Mouse (Mus musculus) liver, embryonic 14.5 days (tissue): Measurements from ENCODE around the gene Pla2g6. TPM values are rescaled to one million over a fixed set of nuclear protein-coding genes. Genes with fewer than 3 reads are reported as not detected.
A peak's percentile ranks its signal among the peaks of the same experiment; 100 is the strongest.

Experiments used
- ATAC-seq: fragments of 200-750 bp; cut with Nextera tagmentation; 2 replicates; pipeline ENCODE4 v1.8.0; 2017; ENCODE audit warnings: moderate number of reproducible peaks, mild to moderate bottlenecking, moderate library complexity; ENCODE audit not compliant: insufficient read depth
- DNase-seq, 3 experiments: peaks; one replicate each; pipeline ENCODE4 v3.0.0-alpha.2; 2012 to 2013; ENCODE audit warnings: low read depth in 3 of 3, low spot score in 3 of 3
- H3K27ac ChIP-seq: fragments of 300-500 bp; sonication (generic); 2 replicates; pipeline ENCODE4 v1.5.1; 2014; ENCODE audit warnings: moderate library complexity, mild to moderate bottlenecking, control low read depth, inconsistent platforms
- H3K27me3 ChIP-seq: fragments of 300-500 bp; sonication (generic); 2 replicates; pipeline ENCODE4 v1.6.1; 2014; ENCODE audit warnings: mild to moderate bottlenecking, low read length, moderate library complexity; ENCODE audit not compliant: control insufficient read depth, insufficient read depth
- H3K36me3 ChIP-seq: fragments of 300-500 bp; sonication (generic); replicated peaks from 2 replicates; pipeline ENCODE4 v1.6.1; 2014; ENCODE audit warnings: low read depth; ENCODE audit not compliant: control insufficient read depth, insufficient read depth
- H3K4me1 ChIP-seq, 2 experiments: fragments of 200-500 bp in 1 of 2; fragments of 300-500 bp in 1 of 2; sonication (generic) in 1 of 2; replicated peaks; 2 replicates each; pipeline ENCODE4 v1.6.1; 2012 to 2014; ENCODE audit warnings: antibody characterized with exemption in 1 of 2, inconsistent platforms in 1 of 2, low read length in 1 of 2; ENCODE audit not compliant: control insufficient read depth in 2 of 2, insufficient read depth in 2 of 2
- H3K4me2 ChIP-seq: fragments of 300-500 bp; sonication (generic); 2 replicates; pipeline ENCODE4 v1.6.1; 2014; ENCODE audit warnings: low read depth, mild to moderate bottlenecking, control low read depth, moderate library complexity
- H3K4me3 ChIP-seq, 2 experiments: fragments of 200-500 bp in 1 of 2; fragments of 300-500 bp in 1 of 2; sonication (generic) in 1 of 2; 2 replicates each; pipeline ENCODE4 v1.5.1; 2012 to 2014; ENCODE audit warnings: low read depth in 2 of 2, low read length in 2 of 2, mild to moderate bottlenecking in 2 of 2, control low read depth in 1 of 2, inconsistent platforms in 1 of 2, moderate library complexity in 1 of 2; ENCODE audit not compliant: insufficient read depth in 1 of 2
- H3K9ac ChIP-seq: fragments of 300-500 bp; sonication (generic); replicated peaks from 2 replicates; pipeline ENCODE4 v1.6.1; 2014; ENCODE audit warnings: mild to moderate bottlenecking, control low read depth, moderate library complexity
- H3K9me3 ChIP-seq: fragments of 300-500 bp; sonication (generic); 2 replicates; pipeline ENCODE4 v1.6.1; 2016; ENCODE audit warnings: low read length, mixed read lengths; ENCODE audit not compliant: control insufficient read depth
- CTCF ChIP-seq: IDR thresholded peaks from 2 replicates; pipeline ENCODE4 v1.5.1; 2016; ENCODE audit warnings: antibody characterized with exemption, low read depth, control low read depth
- EP300 ChIP-seq: IDR thresholded peaks from 2 replicates; pipeline ENCODE4 v1.6.1; 2016; ENCODE audit warnings: antibody characterized with exemption, low read depth
- WGBS: fragments of 180-500 bp; shearing (Covaris S2); extraction: QIAGEN DNeasy Blood & Tissue Kit; methylation state at CpG from one replicate; pipeline ENCODE4 v1.1.7; 2014; ENCODE audit not compliant: insufficient replicate concordance; 5-methylcytosine and 5-hydroxymethylcytosine counted together
- polyA plus RNA-seq, 2 experiments: library from polyadenylated mRNA; depleted of rRNA in 1 of 2; stranded (reverse) in 1 of 2; unstranded in 1 of 2; fragments of >200 nt; fragmentation: Nextera tagmentation in 1 of 2; extraction: Ambion mirVana in 1 of 2; gene quantifications; 2 replicates each; pipeline versions ENCODE4 v1.2.1 to v1.2.3; 2012 to 2014

Pla2g6 gene
- polyA plus RNA-seq, 2 experiments, result 7.9 to 10.5 TPM

DNA sequence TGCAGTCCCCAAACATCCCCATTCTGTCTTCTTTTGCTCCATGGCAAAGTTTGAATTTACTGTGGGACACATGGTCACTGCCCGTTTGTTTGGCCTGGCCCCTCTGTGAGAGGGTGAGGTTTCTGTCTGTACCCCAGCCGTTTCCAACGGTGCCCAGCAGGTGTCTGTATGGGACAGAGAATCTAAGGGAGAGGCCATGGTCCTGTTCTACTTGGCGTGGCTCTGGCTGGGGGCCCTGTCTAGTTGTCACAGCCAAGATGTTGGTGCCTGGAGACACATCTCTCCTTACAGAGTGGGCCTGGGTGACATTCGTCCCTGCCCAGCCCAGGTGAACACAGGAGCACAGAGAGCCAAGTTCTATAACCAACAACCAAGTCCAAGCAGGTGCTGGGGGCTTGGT is 47.3 kb downstream of the Pla2g6 start:
- no peak for DNase-seq
- no peak overlapping the region for H3K9ac ChIP-seq
- 39% methylated on average over 5 of the region's 5 CpGs for WGBS
- no peaks in the 10 kb centered on the region for H3K36me3 ChIP-seq
- H3K4me1 ChIP-seq, result peaks cover 15 to 17% of the 10 kb centered on the region in 2 experiments
- H3K4me2 ChIP-seq, result peak overlapping the region; percentile 11; the same call in 1 of the 2 replicates
- no peak overlapping the region for H3K4me3 ChIP-seq
- TF ChIP-seq EP300 (no peak), CTCF (peak; percentile 44)
- H3K9me3 ChIP-seq, result no peaks in the 10 kb centered on the region
- peak; percentile 24; the same call in 1 of the 2 replicates for ATAC-seq
- peak overlapping the region; percentile 36 for H3K27ac ChIP-seq
- no peaks in the 10 kb centered on the region for H3K27me3 ChIP-seq

DNA sequence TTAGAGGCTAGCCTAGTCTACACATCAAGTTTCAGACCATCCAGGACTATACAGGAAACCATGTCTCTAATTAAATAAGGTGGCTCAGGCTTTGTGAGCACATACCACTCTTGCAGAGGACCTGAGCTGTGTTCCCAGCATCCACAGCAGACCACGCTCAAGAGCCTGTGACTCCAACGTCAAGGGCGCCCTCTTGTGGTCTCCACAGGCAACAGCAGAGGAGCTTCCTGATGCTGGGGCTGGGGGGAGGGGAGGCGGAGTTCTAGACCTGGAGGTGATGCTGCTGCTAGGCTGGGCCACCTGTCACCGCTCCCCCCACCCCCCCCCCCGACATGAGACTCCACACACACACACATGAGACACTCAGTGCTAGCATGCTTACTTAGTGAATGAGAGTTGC is 48.0 kb downstream of the Pla2g6 start:
- Histone ChIP-seq H3K9me3 (no peaks in the 10 kb centered on the region), H3K36me3 (no peaks in the 10 kb centered on the region), H3K4me1 (peaks cover 15 to 17% of the 10 kb centered on the region in 2 experiments), H3K4me2 (no peak overlapping the region), H3K27me3 (no peaks in the 10 kb centered on the region), H3K27ac (no peak overlapping the region), H3K9ac (no peak overlapping the region), H3K4me3 (no peak overlapping the region)
- TF ChIP-seq EP300 (no peak), CTCF (peak; percentile 89)
- ATAC-seq (no peak), DNase-seq (peak in 1 of 3 experiments; percentile 42)
- 30% methylated on average over 6 of the region's 6 CpGs for WGBS

GRCm38 (mm10) chr15:79277728-79278127 is 50.5 kb downstream of the Pla2g6 start:
- Histone ChIP-seq H3K9ac (no peak overlapping the region), H3K4me3 (no peak overlapping the region), H3K27ac (no peak overlapping the region), H3K27me3 (no peaks in the 10 kb centered on the region), H3K9me3 (no peaks in the 10 kb centered on the region), H3K4me2 (no peak overlapping the region), H3K4me1 (peaks cover 15 to 17% of the 10 kb centered on the region in 2 experiments), H3K36me3 (no peaks in the 10 kb centered on the region)
- WGBS, result 51% methylated on average over 10 of the region's 10 CpGs
- ATAC-seq, result no peak
- TF ChIP-seq CTCF (no peak), EP300 (no peak)
- DNase-seq, result no peak

GRCm38 (mm10) chr15:79273020-79273419 is 55.2 kb downstream of the Pla2g6 start:
- no peak overlapping the region for H3K27ac ChIP-seq
- no peaks in the 10 kb centered on the region for H3K36me3 ChIP-seq
- ATAC-seq (no peak), DNase-seq (no peak)
- no peaks in the 10 kb centered on the region for H3K9me3 ChIP-seq
- no peak overlapping the region for H3K4me3 ChIP-seq
- H3K27me3 ChIP-seq, result no peaks in the 10 kb centered on the region
- no peak overlapping the region for H3K9ac ChIP-seq
- H3K4me1 ChIP-seq, result peaks cover 0 to 2% of the 10 kb centered on the region in 2 experiments; a peak in 1 of 4 replicates
- TF ChIP-seq CTCF, result no peak
- TF ChIP-seq EP300, result no peak
- WGBS, result 44% methylated on average over 10 of the region's 10 CpGs
- H3K4me2 ChIP-seq, result no peak overlapping the region

DNA sequence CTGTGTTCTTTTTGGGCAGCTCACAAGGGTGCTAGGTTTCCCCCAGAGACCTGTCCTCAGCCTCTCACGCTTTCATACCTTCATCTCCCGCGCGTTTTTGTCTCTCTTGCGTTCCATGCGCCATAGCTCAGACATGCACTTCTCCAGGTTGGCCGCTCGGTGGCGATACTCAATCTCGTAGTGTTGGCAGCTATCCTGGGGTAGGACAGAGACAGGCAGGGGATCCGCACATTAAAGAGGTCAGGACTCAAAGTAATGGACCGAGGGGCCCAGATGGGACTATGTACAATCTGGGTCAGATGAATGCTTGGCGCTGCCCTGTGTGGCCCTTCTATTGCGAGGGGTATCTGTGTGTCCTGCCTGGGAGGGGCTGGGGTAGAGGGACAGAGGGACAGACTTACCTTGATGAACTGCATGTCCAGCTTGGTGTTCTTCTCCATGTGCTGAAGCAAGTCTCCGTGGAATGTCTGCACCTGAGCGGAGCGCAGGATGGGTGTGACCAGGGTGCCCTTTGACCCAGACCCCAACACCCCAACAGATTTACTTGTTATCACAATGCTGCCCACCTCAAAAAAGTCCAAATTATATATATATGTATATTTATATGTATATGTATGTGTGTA is 57.0 kb downstream of the Pla2g6 start:
- DNase-seq (peak in 1 of 3 experiments; percentile 36), ATAC-seq (no peak)
- Histone ChIP-seq H3K36me3 (no peaks in the 10 kb centered on the region), H3K4me3 (no peak overlapping the region), H3K4me2 (peak overlapping the region; percentile 69), H3K9ac (no peak overlapping the region), H3K27me3 (no peaks in the 10 kb centered on the region), H3K9me3 (no peaks in the 10 kb centered on the region), H3K4me1 (peaks cover 0 to 2% of the 10 kb centered on the region in 2 experiments; a peak in 1 of 4 replicates), H3K27ac (no peak overlapping the region)
- 16% methylated on average over 17 of the region's 17 CpGs for WGBS
- TF ChIP-seq CTCF (peak; percentile 80), EP300 (no peak)
